Mouse (Mus musculus) C2C12 (cell line): ENCODE results near the gene Prdm1. TPM values are rescaled to one million over a fixed set of nuclear protein-coding genes. Genes with fewer than 3 reads are reported as not detected.

Source experiments
- H3K27me3 ChIP-seq: one replicate; pipeline ENCODE4 v1.6.1; 2011; ENCODE audit not compliant: control insufficient read depth, insufficient read depth, insufficient read length
- H3K36me3 ChIP-seq: one replicate; pipeline ENCODE4 v1.6.1; 2011; ENCODE audit not compliant: control insufficient read depth, insufficient read depth
- H3K4me3 ChIP-seq: one replicate; pipeline ENCODE4 v1.5.1; 2011; ENCODE audit warnings: mild to moderate bottlenecking, control low read depth; ENCODE audit not compliant: poor library complexity, insufficient read depth, severe bottlenecking
- H3K79me2 ChIP-seq: one replicate; pipeline ENCODE4 v1.6.1; 2011; ENCODE audit not compliant: control insufficient read depth, insufficient read depth
- H3K79me3 ChIP-seq: one replicate; pipeline ENCODE4 v1.6.1; 2011; ENCODE audit warnings: low read depth, control low read depth
- H3ac ChIP-seq: one replicate; pipeline ENCODE3; 2011; ENCODE audit warnings: low read depth; ENCODE audit not compliant: control insufficient read depth, insufficient read length
- CEBPB ChIP-seq: IDR thresholded peaks from one replicate; pipeline ENCODE4 v1.6.1; 2011; ENCODE audit warnings: low read depth, mild to moderate bottlenecking, control low read depth, moderate library complexity
- CTCF ChIP-seq: IDR thresholded peaks from one replicate; pipeline ENCODE4 v1.5.1; 2011; ENCODE audit not compliant: control insufficient read depth, insufficient read depth, insufficient read length
- FOSL1 ChIP-seq: IDR thresholded peaks from one replicate; pipeline ENCODE4 v1.8.0; 2011; ENCODE audit warnings: mild to moderate bottlenecking, low read length; ENCODE audit not compliant: poor library complexity, insufficient read depth, severe bottlenecking
- MAX ChIP-seq: IDR thresholded peaks from one replicate; pipeline ENCODE4 v1.6.1; 2011; ENCODE audit warnings: mild to moderate bottlenecking, control low read depth
- MYOD1 ChIP-seq: IDR thresholded peaks from one replicate; pipeline ENCODE4 v1.6.1; 2011; ENCODE audit warnings: low read depth; ENCODE audit not compliant: control insufficient read depth, insufficient read length
- MYOG ChIP-seq: IDR thresholded peaks from one replicate; pipeline ENCODE4 v1.6.1; 2011; ENCODE audit not compliant: control insufficient read depth, insufficient read length; ENCODE audit errors: extremely low read depth
- USF1 ChIP-seq: IDR thresholded peaks from one replicate; pipeline ENCODE4 v1.6.1; 2011; ENCODE audit warnings: low read depth, mild to moderate bottlenecking, control low read depth, moderate library complexity
- polyA plus RNA-seq: library from polyadenylated mRNA; unstranded; fragments of >200 nt; fragmentation: generic; extraction: Trizol; gene quantifications from one replicate; pipeline ENCODE4 v1.2.1, GENCODE M21; 2012; ENCODE audit warnings: missing spikeins

Prdm1 gene
- polyA plus RNA-seq, 1 experiment = 0.02 TPM

DNA sequence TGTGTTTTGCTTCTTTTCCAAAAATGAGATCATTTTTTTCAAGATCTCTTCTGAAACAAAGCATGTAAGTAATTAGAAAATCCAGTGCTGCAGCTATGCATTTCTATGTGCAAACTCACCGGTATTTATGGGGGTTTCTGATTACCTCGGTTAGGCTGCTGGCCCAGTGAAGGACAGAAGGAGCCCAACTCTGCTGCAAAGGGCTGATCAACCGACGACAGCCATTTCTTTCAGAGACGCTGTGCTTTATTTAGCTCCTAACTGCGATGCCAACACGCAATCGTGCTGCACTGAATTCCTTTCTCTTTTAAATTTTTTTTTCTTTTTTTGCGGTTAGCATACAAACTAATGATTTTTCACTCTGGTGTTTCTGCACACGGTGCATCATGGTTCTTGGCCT lies 126.7 kb downstream of the Prdm1 start:
- Histone ChIP-seq H3K27me3 (no peaks in the 10 kb centered on the region), H3K36me3 (no peaks in the 10 kb centered on the region), H3ac (no peak overlapping the region), H3K79me2 (no peaks in the 10 kb centered on the region), H3K79me3 (no peaks in the 10 kb centered on the region), H3K4me3 (no peak overlapping the region)
- TF ChIP-seq CTCF = no peak
- TF ChIP-seq CEBPB = no peak
- no peak for TF ChIP-seq FOSL1
- TF ChIP-seq MYOD1 = no peak
- TF ChIP-seq USF1 = no peak
- no peak for TF ChIP-seq MAX
- TF ChIP-seq MYOG = no peak

DNA sequence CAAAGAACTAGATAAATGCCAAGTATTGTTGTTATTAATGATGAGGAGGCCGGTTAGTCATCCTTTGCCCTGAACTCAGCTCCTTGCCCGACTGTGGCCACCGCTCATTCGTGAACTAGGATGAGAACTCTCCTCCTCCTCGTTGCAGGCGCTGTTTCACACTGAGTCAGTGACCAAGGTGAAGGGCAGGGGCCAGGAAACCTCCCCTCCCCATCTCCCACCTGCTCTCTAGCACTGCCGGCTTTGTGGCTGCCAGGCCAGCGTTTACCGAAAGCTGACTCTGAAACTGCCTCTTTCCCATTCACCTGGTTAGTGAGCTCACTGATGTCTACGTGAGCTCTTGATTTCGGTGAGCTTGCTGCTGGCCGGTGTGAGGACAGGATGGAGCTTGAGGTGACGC lies 127.7 kb downstream of the Prdm1 start:
- Histone ChIP-seq H3K27me3 (no peaks in the 10 kb centered on the region), H3K79me2 (no peaks in the 10 kb centered on the region), H3K79me3 (no peaks in the 10 kb centered on the region), H3ac (no peak overlapping the region), H3K4me3 (no peak overlapping the region), H3K36me3 (no peaks in the 10 kb centered on the region)
- no peak for TF ChIP-seq FOSL1
- no peak for TF ChIP-seq CTCF
- TF ChIP-seq USF1 = no peak
- TF ChIP-seq CEBPB = no peak
- no peak for TF ChIP-seq MAX
- no peak for TF ChIP-seq MYOG
- TF ChIP-seq MYOD1 = no peak

DNA sequence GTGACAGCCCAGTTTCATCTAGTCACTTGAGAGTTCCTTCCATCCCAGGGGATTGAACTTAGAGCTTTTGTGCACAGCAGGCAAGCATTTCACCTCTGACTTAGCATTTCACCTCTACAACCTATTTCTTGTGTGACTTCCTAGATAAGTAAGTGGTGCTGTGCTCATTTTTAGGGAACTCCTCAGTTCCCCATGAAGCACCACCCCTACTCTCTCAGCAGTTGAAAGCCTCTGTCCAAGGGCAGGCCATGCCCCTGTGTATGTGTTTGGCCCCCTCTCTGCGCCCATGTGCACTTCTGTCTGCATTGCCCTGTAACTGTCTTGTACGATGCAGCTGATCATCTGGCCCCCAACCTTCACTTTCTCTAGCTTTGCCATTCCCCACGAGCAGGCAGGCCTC lies 128.2 kb downstream of the Prdm1 start:
- no peak overlapping the region for H3K4me3 ChIP-seq
- no peak overlapping the region for H3ac ChIP-seq
- TF ChIP-seq MYOG = no peak
- no peak for TF ChIP-seq MYOD1
- no peak for TF ChIP-seq CTCF
- TF ChIP-seq FOSL1 = no peak
- H3K79me2 ChIP-seq = no peaks in the 10 kb centered on the region
- no peaks in the 10 kb centered on the region for H3K27me3 ChIP-seq
- H3K79me3 ChIP-seq = no peaks in the 10 kb centered on the region
- no peaks in the 10 kb centered on the region for H3K36me3 ChIP-seq

DNA sequence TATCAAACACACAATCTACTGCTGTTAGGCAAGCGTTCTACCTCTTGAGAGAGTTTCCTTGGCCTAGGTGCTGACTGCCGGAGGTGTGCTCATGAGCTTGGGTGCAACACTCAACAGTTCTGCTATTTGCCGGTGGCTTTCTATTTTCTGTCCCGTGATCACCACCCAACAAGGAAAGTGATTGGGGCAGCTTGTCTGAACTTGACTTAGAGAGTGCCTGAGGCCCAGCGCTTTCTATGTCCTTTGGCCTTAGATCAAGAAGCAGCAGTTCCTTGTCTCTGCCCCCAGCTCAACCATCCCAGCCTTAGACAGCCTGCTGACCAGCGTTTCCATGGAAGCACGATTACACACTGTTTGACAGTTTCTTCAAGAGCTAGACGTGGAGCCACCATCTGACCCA lies 135.4 kb downstream of the Prdm1 start:
- Histone ChIP-seq H3K36me3 (no peaks in the 10 kb centered on the region), H3K27me3 (no peaks in the 10 kb centered on the region), H3K79me3 (no peaks in the 10 kb centered on the region), H3ac (no peak overlapping the region), H3K4me3 (no peak overlapping the region), H3K79me2 (no peaks in the 10 kb centered on the region)
- TF ChIP-seq MYOD1 (no peak), MAX (no peak), USF1 (no peak), CEBPB (no peak), MYOG (no peak), CTCF (no peak), FOSL1 (no peak)

DNA sequence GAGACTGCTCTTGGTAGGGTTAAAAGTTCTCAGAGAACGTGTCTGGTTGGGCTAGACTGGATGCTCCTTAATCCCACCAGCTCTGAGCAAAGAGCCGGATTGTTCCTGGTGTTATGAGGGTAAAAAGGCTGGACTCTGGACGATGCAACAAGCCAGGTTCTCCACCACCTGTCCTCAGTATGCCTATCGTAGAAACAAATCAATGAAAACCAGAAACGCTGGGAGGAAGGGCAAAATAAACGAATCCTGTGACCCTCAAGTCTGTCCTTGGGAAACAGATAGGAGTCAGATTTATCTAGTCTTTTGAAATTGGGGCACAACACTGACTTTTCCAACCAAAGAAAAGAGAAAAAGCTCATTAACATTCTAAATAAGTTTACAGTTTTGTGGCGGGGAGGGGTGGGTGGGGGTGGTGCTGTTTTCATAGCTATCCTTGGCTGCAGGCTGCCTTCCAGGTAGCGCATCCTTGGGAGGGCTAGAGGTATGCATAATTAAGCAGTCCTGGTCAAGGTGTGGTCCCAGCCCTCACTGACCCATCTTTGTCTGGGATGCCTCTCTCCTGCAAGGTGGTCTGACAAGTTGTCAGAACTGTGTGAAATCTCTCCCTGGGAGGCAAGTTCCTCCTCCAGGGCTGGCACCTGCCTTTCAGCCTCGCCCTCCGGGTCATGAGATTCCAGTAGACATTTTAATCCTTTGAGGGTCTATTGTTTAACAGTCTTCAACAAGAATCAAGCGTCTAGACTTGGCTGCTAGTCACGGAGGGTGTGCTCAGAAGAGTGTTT lies 136.6 kb downstream of the Prdm1 start:
- Histone ChIP-seq H3K79me2 (no peaks in the 10 kb centered on the region), H3K36me3 (no peaks in the 10 kb centered on the region), H3K27me3 (no peaks in the 10 kb centered on the region), H3ac (no peak overlapping the region), H3K4me3 (no peak overlapping the region), H3K79me3 (no peaks in the 10 kb centered on the region)
- TF ChIP-seq MYOG (no peak), CTCF (no peak), USF1 (no peak), MAX (no peak), FOSL1 (no peak), MYOD1 (no peak), CEBPB (no peak)
